Mouse (Mus musculus) C2C12 (cell line): ENCODE data around the gene Olfr692.

ENCODE experiments used
- CTCF ChIP-seq: IDR thresholded peaks from one replicate; pipeline ENCODE4 v1.5.1; 2011; ENCODE audit not compliant: control insufficient read depth, insufficient read depth, insufficient read length
- MYOG ChIP-seq: IDR thresholded peaks from one replicate; pipeline ENCODE4 v1.6.1; 2011; ENCODE audit not compliant: control insufficient read depth, insufficient read length; ENCODE audit errors: extremely low read depth

DNA sequence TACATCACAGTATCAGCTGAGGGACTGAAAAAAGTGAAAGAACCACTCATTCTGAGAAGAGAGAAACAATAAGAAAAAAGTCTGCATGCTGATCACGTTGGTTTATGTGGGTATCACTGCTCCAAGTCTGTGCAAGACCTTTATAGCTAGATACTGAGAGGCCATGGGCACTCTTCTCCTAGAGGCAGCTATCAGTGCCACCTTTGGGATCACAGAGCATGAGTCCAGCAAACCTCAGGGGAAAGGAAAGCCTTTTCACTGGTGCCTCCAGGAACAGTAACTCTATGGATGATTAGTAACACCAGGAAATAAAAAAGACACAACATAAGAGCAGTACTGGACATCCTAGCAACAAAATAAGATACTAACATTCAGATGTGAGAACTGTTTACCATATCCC, 25.9 kb upstream of the Olfr692 start, which contains the start of gene Olfr691:
- no peak for TF ChIP-seq CTCF
- no peak for TF ChIP-seq MYOG
